Mouse (Mus musculus) megakaryocyte progenitor cell, adult 5-6 weeks (primary cell): Measurements from ENCODE around the gene Pax8. TPM values are rescaled to one million over a fixed set of nuclear protein-coding genes. Genes with fewer than 3 reads are reported as not detected.

ENCODE experiments used
- ATAC-seq: replicated peaks from 2 replicates; pipeline ENCODE4 v1.8.0; 2016; ENCODE audit warnings: mild to moderate bottlenecking, moderate TSS enrichment, inconsistent platforms; ENCODE audit not compliant: poor library complexity
- total RNA-seq, 2 experiments: library from RNA; stranded (forward) in 1 of 2; stranded (reverse) in 1 of 2; fragments of 157-497, 149-512 nt in 1 of 2; fragments of 200-1000 nt in 1 of 2; gene quantifications; 2 replicates each; pipeline versions ENCODE4 v1.2.3 to v1.2.4; 2015 to 2017

The Pax8 gene
- total RNA-seq (2015) (1.3 and 2.9 TPM in 2 replicates), total RNA-seq (2017) (0.20 and 1.1 TPM in 2 replicates)

- no peak for ATAC-seq
These were observed at the start of gene Pax8 for GRCm38 (mm10) chr2:24475420-24475819. Gene Pax8 (minus strand): TSS chr2:24475599.

GRCm38 (mm10) chr2:24521430-24522226, 46.2 kb upstream of the Pax8 start:
- ATAC-seq = no peak

DNA sequence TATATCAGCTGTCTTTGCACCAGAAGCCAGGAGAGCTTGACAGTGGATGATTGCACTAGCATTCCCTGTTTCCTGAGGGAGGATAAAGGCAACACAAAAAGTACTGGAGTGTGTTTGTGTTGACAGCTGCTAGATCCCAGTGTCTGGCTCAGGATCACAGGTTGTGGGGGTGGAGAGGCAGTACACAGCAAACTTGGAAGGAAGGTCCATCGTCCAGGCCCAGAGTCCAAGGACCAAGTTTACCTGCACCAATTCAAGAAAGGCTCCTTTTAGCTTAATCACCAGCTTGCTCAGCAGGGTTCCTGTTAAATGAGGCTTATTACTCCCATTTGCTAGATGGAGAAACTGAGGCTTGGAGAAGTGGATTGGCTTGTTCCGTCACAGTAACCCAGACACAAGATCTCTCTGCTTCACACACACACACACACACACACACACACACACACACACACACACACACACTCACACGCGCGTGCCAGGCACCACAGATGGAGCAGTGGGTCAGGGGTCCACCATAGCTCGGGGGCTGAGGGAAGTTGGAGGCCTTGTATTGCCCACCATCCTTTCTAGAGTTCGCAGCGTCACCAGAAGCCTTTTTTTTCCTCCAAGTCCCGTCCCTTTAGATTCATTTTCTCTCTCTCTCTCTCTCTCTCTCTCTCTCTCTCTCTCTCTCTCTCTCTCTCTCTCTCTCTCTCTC, 45.3 kb upstream of the Pax8 start:
- ATAC-seq = no peak

DNA sequence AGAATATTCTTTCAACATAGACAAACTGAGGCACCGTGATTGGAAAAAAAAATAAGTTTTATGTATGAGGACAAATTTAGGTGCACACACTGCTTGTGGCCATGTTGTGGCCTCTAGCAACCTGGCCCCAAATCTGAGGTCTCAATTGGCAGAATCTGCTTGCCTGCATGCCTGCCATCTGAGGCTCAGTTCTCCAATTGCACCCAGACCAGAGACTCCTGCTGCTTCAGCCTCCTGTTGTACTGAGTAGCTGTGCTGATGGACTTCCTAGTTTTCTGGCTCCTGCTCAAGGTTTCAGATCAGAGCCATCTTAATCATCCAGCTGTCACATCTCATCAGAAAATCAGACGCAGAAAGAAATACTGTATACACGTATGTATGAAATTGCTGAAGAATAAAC, 41.5 kb upstream of the Pax8 start:
- ATAC-seq = no peak

GRCm38 (mm10) chr2:24507359-24507758, 32.0 kb upstream of the Pax8 start:
- no peak for ATAC-seq

- ATAC-seq = no peak; the same call in 1 of the 2 replicates
These were observed 27.6 kb upstream of the Pax8 start for GRCm38 (mm10) chr2:24502963-24503471.

- ATAC-seq = no peak
These were observed 25.5 kb upstream of the Pax8 start for GRCm38 (mm10) chr2:24500921-24501320.

- ATAC-seq = no peak
These were observed 15.2 kb upstream of the Pax8 start for GRCm38 (mm10) chr2:24490564-24490963.

- ATAC-seq = no peak
These were observed 13.3 kb upstream of the Pax8 start for GRCm38 (mm10) chr2:24488660-24489059.

GRCm38 (mm10) chr2:24487056-24487825, 11.8 kb upstream of the Pax8 start:
- ATAC-seq = no peak

DNA sequence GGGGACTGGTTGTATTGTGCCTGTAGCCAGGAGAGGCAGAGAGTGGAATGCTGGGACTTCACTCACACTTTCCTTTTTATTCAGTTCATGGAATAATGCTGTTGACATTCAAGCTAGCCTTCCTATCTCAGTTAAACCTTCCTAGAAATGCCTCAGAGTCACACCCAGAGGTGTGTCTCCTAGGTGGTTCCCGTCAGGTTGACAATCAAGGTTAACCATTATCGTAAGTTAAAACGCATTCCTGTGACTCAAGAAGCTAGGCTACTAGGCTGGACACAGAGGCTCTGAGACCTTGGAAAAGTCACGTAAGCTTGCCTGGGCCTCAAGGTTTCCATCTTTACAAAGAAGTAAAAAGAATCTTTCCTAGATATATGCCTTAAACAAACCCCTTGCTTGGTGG, 10.0 kb upstream of the Pax8 start:
- ATAC-seq = no peak

GRCm38 (mm10) chr2:24479906-24480305, 4.5 kb upstream of the Pax8 start:
- ATAC-seq = no peak

GRCm38 (mm10) chr2:24479151-24479550, 3.8 kb upstream of the Pax8 start:
- no peak for ATAC-seq

GRCm38 (mm10) chr2:24478611-24479010, 3.2 kb upstream of the Pax8 start:
- no peak for ATAC-seq

GRCm38 (mm10) chr2:24474514-24475378, 653 bp downstream of the Pax8 start:
- ATAC-seq = no peak

GRCm38 (mm10) chr2:24473641-24474511, 1.5 kb downstream of the Pax8 start:
- 0 out of 2 replicates have a peak, but pooled peaks have one; percentile 6 for ATAC-seq

DNA sequence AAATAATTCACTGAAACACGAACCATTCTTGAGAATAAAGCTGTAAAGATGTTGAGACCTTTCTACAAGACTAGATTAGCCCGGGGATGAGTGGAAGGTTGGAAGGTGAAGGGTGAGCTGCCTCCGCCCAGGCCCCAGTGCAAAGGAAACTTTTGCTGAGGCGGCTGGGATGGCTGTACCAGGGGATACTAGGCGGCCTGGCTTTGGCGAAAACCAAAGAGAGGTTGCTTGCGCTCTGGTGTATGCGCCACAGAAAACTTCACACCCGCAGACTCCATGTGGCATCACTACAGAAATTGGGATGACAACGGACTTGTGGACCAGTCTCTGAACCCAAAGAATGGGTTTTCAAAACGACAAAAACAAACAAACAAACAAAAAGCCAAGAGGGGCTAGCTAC, 2.7 kb downstream of the Pax8 start:
- ATAC-seq = no peak

DNA sequence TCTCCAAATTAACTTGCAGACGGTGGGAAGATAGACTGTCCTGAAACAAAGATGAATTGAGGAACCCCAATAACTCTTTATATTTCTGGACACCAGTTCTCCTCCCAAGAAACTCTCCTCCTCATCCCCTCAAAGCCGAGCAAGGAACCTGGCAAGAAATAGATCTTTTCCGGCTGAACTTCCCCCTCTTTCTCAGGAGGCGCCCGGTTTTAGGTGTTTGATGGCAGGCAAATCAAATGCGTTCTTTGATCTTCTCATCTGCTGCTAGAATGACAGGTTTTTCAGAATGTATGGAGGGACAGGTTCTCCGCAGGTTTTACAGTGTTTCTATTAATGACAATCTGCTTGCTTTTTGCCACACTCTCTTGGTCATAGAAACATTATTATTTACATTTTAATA, 3.3 kb downstream of the Pax8 start:
- no peak for ATAC-seq

- ATAC-seq = no peak
These were observed 6.3 kb downstream of the Pax8 start for GRCm38 (mm10) chr2:24469102-24469501.
